Mouse (Mus musculus): ENCODE measurements around the gene Cyp46a1.

GRCm38 (mm10) chr12:108288127-108288880 is 45.9 kb upstream of the Cyp46a1 start:
- TF ChIP-seq CTCF (conservative IDR thresholded peaks at IDR 0.05; ENCODE audit: low read length): no peak
- TF ChIP-seq POU5F1 (IDR thresholded peaks at IDR 0.05; ENCODE audit: borderline replicate concordance, low read length): no peak
- no peak for TF ChIP-seq NANOG (IDR thresholded peaks at IDR 0.05; ENCODE audit: borderline replicate concordance, low read length)
